Mouse (Mus musculus) heart, adult 2 months (tissue): ENCODE results near the gene Rnf7. TPM values are rescaled to one million over a fixed set of nuclear protein-coding genes. Genes with fewer than 3 reads are reported as not detected.

Source experiments
- DNase-seq, 2 experiments: peaks; one replicate each; pipeline ENCODE4 v3.0.0; 2021
- H3K27ac ChIP-seq: fragments of 200-600 bp; 2 replicates; pipeline ENCODE4 v1.8.1; 2022
- H3K27me3 ChIP-seq: fragments of 200-500 bp; 2 replicates; pipeline ENCODE4 v1.6.1; 2012; ENCODE audit warnings: mild to moderate bottlenecking, low read length, inconsistent platforms, mixed read lengths; ENCODE audit not compliant: control insufficient read depth, insufficient read depth
- H3K36me3 ChIP-seq: fragments of 200-500 bp; 2 replicates; pipeline ENCODE4 v1.6.1; 2012; ENCODE audit warnings: low read length, inconsistent platforms; ENCODE audit not compliant: control insufficient read depth, insufficient read depth
- H3K4me1 ChIP-seq: fragments of 200-500 bp; 2 replicates; pipeline ENCODE4 v1.6.1; 2011; ENCODE audit warnings: low read length; ENCODE audit not compliant: control insufficient read depth, insufficient read depth
- H3K4me3 ChIP-seq: fragments of 200-600 bp; 2 replicates; pipeline ENCODE4 v1.8.1; 2022
- H3K79me2 ChIP-seq: fragments of 200-500 bp; replicated peaks from 2 replicates; pipeline ENCODE4 v1.6.1; 2012; ENCODE audit warnings: mild to moderate bottlenecking, inconsistent platforms, low read length, moderate library complexity, mixed read lengths; ENCODE audit not compliant: control insufficient read depth, insufficient read depth
- H3K9ac ChIP-seq: fragments of 200-500 bp; 2 replicates; pipeline ENCODE4 v1.6.1; 2012; ENCODE audit warnings: low read depth, mild to moderate bottlenecking, control low read depth, inconsistent platforms, low read length, mixed read lengths
- CTCF ChIP-seq: fragments of 200-600 bp; IDR thresholded peaks from 2 replicates; pipeline ENCODE4 v1.8.1; 2022; ENCODE audit warnings: antibody characterized with exemption, mild to moderate bottlenecking, moderate library complexity
- EP300 ChIP-seq: fragments of 200-500 bp; IDR thresholded peaks from 2 replicates; pipeline ENCODE4 v1.6.1; 2011; ENCODE audit warnings: low read depth, low read length, control low read depth; ENCODE audit not compliant: insufficient read depth
- POLR2A ChIP-seq: fragments of 200-500 bp; IDR thresholded peaks from 2 replicates; pipeline ENCODE4 v1.6.1; 2011; ENCODE audit warnings: mild to moderate bottlenecking, low read depth, low read length, control low read depth; ENCODE audit not compliant: insufficient read depth
- WGBS: fragments of 180-500 bp; shearing (Covaris S2); methylation state at CpG from one replicate; pipeline ENCODE4 v1.1.7; 2018; 5-methylcytosine and 5-hydroxymethylcytosine counted together
- intact Hi-C: fragments of 180-260 bp; cut with DNase I; formaldehyde crosslinking; loops from one replicate; pipeline ENCODE4 v1.15.1; 2025
- polyA plus RNA-seq: library from polyadenylated mRNA; depleted of rRNA; stranded (reverse); fragments of >200 nt; gene quantifications from 2 replicates; pipeline ENCODE4 v1.2.3, GENCODE M21; 2012; rRNA removed
- total RNA-seq, 2 experiments: library from RNA; stranded (reverse); gene quantifications; 2 replicates each; pipeline ENCODE4 v1.2.3; 2021

Rnf7 gene
- total and polyA plus RNA-seq, 3 experiments: 75.8 to 197 (median 84.5) TPM

- no peaks in the 10 kb centered on the region for H3K79me2 ChIP-seq
- H3K27ac ChIP-seq: no peak overlapping the region
- DNase-seq: no peak
- no peaks in the 10 kb centered on the region for H3K27me3 ChIP-seq
- no peaks in the 10 kb centered on the region for H3K36me3 ChIP-seq
- TF ChIP-seq CTCF (no peak), EP300 (no peak), POLR2A (no peak)
- peaks cover 6% of the 10 kb centered on the region for H3K4me1 ChIP-seq
- no peak overlapping the region for H3K9ac ChIP-seq
- WGBS: 53% methylated on average over 3 of the region's 3 CpGs
- no peak overlapping the region for H3K4me3 ChIP-seq
- intact Hi-C loops: no loop called here
Observed at GRCm38 (mm10) chr9:96432575-96432974, 45.9 kb downstream of the Rnf7 start.

- WGBS: 79% methylated on average over 3 of the region's 3 CpGs
- no peaks in the 10 kb centered on the region for H3K79me2 ChIP-seq
- TF ChIP-seq EP300: no peak
- TF ChIP-seq POLR2A: no peak
- no peak for TF ChIP-seq CTCF
- H3K4me3 ChIP-seq: no peak overlapping the region
- H3K27ac ChIP-seq: no peak overlapping the region
- DNase-seq: no peak
- intact Hi-C loops: no loop called here
- H3K9ac ChIP-seq: no peak overlapping the region
- no peaks in the 10 kb centered on the region for H3K36me3 ChIP-seq
- H3K27me3 ChIP-seq: no peaks in the 10 kb centered on the region
- H3K4me1 ChIP-seq: no peaks in the 10 kb centered on the region
Observed at GRCm38 (mm10) chr9:96431081-96431480, 47.4 kb downstream of the Rnf7 start.

- Histone ChIP-seq H3K27ac (peak overlapping the region; percentile 31; the same call in 1 of the 2 replicates), H3K4me3 (no peak overlapping the region), H3K36me3 (no peaks in the 10 kb centered on the region), H3K27me3 (no peaks in the 10 kb centered on the region), H3K9ac (no peak overlapping the region), H3K79me2 (no peaks in the 10 kb centered on the region), H3K4me1 (no peaks in the 10 kb centered on the region)
- TF ChIP-seq POLR2A (no peak), EP300 (no peak), CTCF (no peak)
- DNase-seq: peak; percentile 37 to 38
- WGBS: 75% methylated on average over 17 of the region's 17 CpGs
- intact Hi-C loops: no loop called here
Observed at GRCm38 (mm10) chr9:96428336-96429046, 50.0 kb downstream of the Rnf7 start.

GRCm38 (mm10) chr9:96424027-96424426 is 54.4 kb downstream of the Rnf7 start:
- no peak for TF ChIP-seq EP300
- TF ChIP-seq CTCF: peak; percentile 36
- no peak overlapping the region for H3K9ac ChIP-seq
- WGBS: 62% methylated on average over 8 of the region's 8 CpGs
- no peaks in the 10 kb centered on the region for H3K27me3 ChIP-seq
- no peak overlapping the region for H3K4me3 ChIP-seq
- no peak for DNase-seq
- H3K27ac ChIP-seq: no peak overlapping the region
- intact Hi-C loops: no loop called here
- no peaks in the 10 kb centered on the region for H3K36me3 ChIP-seq
- H3K4me1 ChIP-seq: no peaks in the 10 kb centered on the region
- no peaks in the 10 kb centered on the region for H3K79me2 ChIP-seq

Other genes with a start within 250 kb of the Rnf7 start
- gene Atp1b3, start 114.2 kb downstream of the Rnf7 start, total RNA-seq: 10 to 100 TPM; 55.5 to 56.9 TPM
- 36.5 and 42.8 TPM in 2 replicates for gene Atp1b3, start 114.2 kb downstream of the Rnf7 start, polyA plus RNA-seq
- not detected for gene Gm28729, start 46.6 kb upstream of the Rnf7 start, total RNA-seq
- gene Gm28729, start 46.6 kb upstream of the Rnf7 start, polyA plus RNA-seq: not detected in 2 replicates
- 1 to 10 TPM; 5.5 to 6.0 TPM for gene Rasa2, start 152.9 kb upstream of the Rnf7 start, total RNA-seq
- gene Rasa2, start 152.9 kb upstream of the Rnf7 start, polyA plus RNA-seq: 2.1 and 3.0 TPM in 2 replicates